Mouse (Mus musculus) heart, adult 2 months (tissue): Measurements from ENCODE around the gene Nfatc2ip. TPM values are rescaled to one million over a fixed set of nuclear protein-coding genes. Genes with fewer than 3 reads are reported as not detected.

Source experiments
- DNase-seq, 2 experiments: peaks; one replicate each; pipeline ENCODE4 v3.0.0; 2021
- H3K27ac ChIP-seq: fragments of 200-600 bp; 2 replicates; pipeline ENCODE4 v1.8.1; 2022
- H3K27me3 ChIP-seq: fragments of 200-500 bp; 2 replicates; pipeline ENCODE4 v1.6.1; 2012; ENCODE audit warnings: mild to moderate bottlenecking, low read length, inconsistent platforms, mixed read lengths; ENCODE audit not compliant: control insufficient read depth, insufficient read depth
- H3K36me3 ChIP-seq: fragments of 200-500 bp; 2 replicates; pipeline ENCODE4 v1.6.1; 2012; ENCODE audit warnings: low read length, inconsistent platforms; ENCODE audit not compliant: control insufficient read depth, insufficient read depth
- H3K4me1 ChIP-seq: fragments of 200-500 bp; 2 replicates; pipeline ENCODE4 v1.6.1; 2011; ENCODE audit warnings: low read length; ENCODE audit not compliant: control insufficient read depth, insufficient read depth
- H3K4me3 ChIP-seq: fragments of 200-600 bp; 2 replicates; pipeline ENCODE4 v1.8.1; 2022
- H3K79me2 ChIP-seq: fragments of 200-500 bp; replicated peaks from 2 replicates; pipeline ENCODE4 v1.6.1; 2012; ENCODE audit warnings: mild to moderate bottlenecking, inconsistent platforms, low read length, moderate library complexity, mixed read lengths; ENCODE audit not compliant: control insufficient read depth, insufficient read depth
- H3K9ac ChIP-seq: fragments of 200-500 bp; 2 replicates; pipeline ENCODE4 v1.6.1; 2012; ENCODE audit warnings: low read depth, mild to moderate bottlenecking, control low read depth, inconsistent platforms, low read length, mixed read lengths
- CTCF ChIP-seq: fragments of 200-600 bp; IDR thresholded peaks from 2 replicates; pipeline ENCODE4 v1.8.1; 2022; ENCODE audit warnings: antibody characterized with exemption, mild to moderate bottlenecking, moderate library complexity
- EP300 ChIP-seq: fragments of 200-500 bp; IDR thresholded peaks from 2 replicates; pipeline ENCODE4 v1.6.1; 2011; ENCODE audit warnings: low read depth, low read length, control low read depth; ENCODE audit not compliant: insufficient read depth
- POLR2A ChIP-seq: fragments of 200-500 bp; IDR thresholded peaks from 2 replicates; pipeline ENCODE4 v1.6.1; 2011; ENCODE audit warnings: mild to moderate bottlenecking, low read depth, low read length, control low read depth; ENCODE audit not compliant: insufficient read depth
- WGBS: fragments of 180-500 bp; shearing (Covaris S2); methylation state at CpG from one replicate; pipeline ENCODE4 v1.1.7; 2018; 5-methylcytosine and 5-hydroxymethylcytosine counted together
- intact Hi-C: fragments of 180-260 bp; cut with DNase I; formaldehyde crosslinking; loops from one replicate; pipeline ENCODE4 v1.15.1; 2025
- long read RNA-seq: library from polyadenylated mRNA; stranded (forward); transcript quantifications from one replicate; pipeline ENCODE4 v2.0.0, GENCODE M21; 2021
- polyA plus RNA-seq: library from polyadenylated mRNA; depleted of rRNA; stranded (reverse); fragments of >200 nt; gene quantifications from 2 replicates; pipeline ENCODE4 v1.2.3, GENCODE M21; 2012; rRNA removed
- total RNA-seq, 2 experiments: library from RNA; stranded (reverse); gene quantifications; 2 replicates each; pipeline ENCODE4 v1.2.3; 2021

The Nfatc2ip gene
- total RNA-seq, result 1 to 10 TPM; 4.0 to 4.9 TPM
- polyA plus RNA-seq, result 3.0 and 5.6 TPM in 2 replicates
- long read RNA-seq, result 0 reads

DNA sequence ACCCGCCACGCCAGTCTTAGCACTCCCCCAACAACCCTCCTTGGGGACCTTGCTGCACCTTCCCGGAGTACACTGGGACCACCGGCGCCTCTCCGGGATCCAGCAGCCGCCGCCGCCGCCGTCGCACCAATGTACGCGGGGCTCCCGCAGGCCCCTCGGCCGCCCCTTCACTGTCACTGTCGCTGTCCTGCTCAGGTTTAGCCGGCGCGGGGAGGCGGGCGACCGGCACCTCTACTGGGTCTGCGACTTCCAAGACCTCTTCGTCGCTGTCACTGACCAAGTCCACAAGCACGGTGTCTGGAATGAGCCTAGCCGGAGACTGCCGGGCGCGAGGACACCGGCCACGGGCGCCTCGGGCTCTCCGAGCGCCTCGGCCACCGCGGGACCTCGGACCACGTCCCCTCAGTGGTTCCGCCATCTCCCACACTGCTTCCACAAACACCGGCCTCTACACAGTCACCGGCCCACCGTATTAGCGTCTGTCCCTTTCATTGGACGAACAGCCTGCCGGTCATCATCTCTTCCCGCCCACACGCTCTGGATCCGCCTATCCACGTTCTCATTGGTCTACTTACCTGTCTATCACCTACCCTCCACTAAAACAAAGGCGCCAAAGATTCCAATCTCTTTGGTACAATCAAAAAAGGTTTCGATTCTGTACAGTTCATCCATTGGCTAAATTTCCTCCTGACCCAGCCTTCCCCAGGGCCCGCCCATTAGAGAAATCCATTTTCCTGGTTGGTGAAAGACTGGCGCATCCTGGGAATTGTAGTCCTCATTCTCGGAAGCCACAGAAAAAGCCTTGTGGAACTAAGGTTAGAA, at the start of gene Nfatc2ip:
Nfatc2ip (minus strand) TSS at position 440 of the 822 bp plus-strand sequence.
- intact Hi-C loops, result loop anchor here (5.0 to 10.0 kb wide), 3 partner anchors 71 to 298 kb away; partner anchors contain the start of genes Bola2 and Slx1b
- DNase-seq, result peak; percentile 96
- H3K27me3 ChIP-seq, result no peaks in the 10 kb centered on the region
- no peaks in the 10 kb centered on the region for H3K36me3 ChIP-seq
- peak within 1 kb of the TSS; percentile 96 for H3K4me3 ChIP-seq
- H3K4me1 ChIP-seq, result peaks cover 4% of the 10 kb centered on the region
- peak within 1 kb of the TSS; percentile 80 for H3K27ac ChIP-seq
- TF ChIP-seq EP300 (no peak), POLR2A (peak; percentile 93)
- no peaks in the 10 kb centered on the region for H3K79me2 ChIP-seq
- WGBS, result under 1% methylated on average over 59 of the region's 59 CpGs
- peak within 1 kb of the TSS; percentile 76 for H3K9ac ChIP-seq

DNA sequence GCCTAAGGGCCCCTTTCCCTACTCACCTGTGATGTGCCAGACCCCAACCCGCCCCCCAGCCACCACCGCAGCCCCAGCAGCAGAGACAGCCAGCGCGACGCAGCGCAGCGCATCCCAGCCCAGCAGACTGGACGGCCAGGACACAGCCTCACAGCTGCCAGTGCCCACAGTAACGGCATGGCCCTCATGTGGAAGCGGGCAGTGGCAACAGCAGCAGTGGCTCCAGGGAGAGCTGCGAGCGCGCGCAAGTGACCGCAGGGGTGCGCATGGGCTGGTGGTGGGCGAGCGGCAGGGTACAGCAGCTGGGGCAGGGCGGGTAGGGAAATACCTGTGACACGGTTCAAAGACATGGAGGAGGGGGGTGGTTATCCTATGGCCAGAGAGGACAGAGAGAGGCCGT, 49.7 kb upstream of the Nfatc2ip start:
- no peak overlapping the region for H3K9ac ChIP-seq
- intact Hi-C loops, result no loop called here
- no peaks in the 10 kb centered on the region for H3K79me2 ChIP-seq
- no peaks in the 10 kb centered on the region for H3K27me3 ChIP-seq
- 95% methylated on average over 21 of the region's 21 CpGs for WGBS
- H3K27ac ChIP-seq, result no peak overlapping the region
- H3K4me3 ChIP-seq, result no peak overlapping the region
- DNase-seq, result no peak
- TF ChIP-seq POLR2A, result no peak
- no peak for TF ChIP-seq EP300
- no peak for TF ChIP-seq CTCF
- no peaks in the 10 kb centered on the region for H3K4me1 ChIP-seq
- H3K36me3 ChIP-seq, result no peaks in the 10 kb centered on the region

DNA sequence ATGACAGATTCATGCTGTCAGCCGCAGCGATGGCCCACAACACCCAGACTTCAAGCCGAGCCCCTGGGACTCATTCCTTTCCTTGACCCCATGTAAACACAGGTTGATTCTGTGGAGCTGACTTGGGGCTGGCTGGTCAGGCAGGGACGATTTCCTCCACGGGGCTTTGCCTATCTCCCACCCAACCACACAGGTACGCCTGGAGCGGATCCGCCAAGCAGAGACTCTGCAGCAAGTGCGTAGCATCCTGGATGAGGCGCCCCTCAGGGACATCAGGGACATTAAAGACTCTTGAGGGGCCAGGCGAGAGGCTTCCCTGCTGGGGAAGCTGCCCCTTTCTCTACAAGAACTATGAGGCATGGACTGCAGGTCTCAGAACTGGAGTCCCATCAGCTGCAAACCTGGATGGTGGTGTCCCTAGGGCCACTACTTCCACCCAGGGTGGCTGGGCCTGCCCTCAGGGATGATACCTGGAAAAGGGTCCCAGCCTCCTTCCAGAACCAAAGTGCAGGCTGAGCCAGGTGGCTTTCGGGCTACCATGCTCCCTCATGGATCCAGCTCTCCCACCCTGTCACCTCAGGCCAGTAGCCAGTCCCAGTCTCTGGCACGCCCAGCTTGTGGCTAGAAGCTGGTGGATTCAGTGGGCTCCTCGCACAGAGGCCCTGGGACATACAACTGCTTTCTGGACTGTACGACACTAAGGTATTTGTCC, 48.7 kb upstream of the Nfatc2ip start:
- Histone ChIP-seq H3K4me3 (no peak overlapping the region), H3K27ac (no peak overlapping the region), H3K27me3 (no peaks in the 10 kb centered on the region), H3K9ac (no peak overlapping the region), H3K36me3 (no peaks in the 10 kb centered on the region), H3K79me2 (no peaks in the 10 kb centered on the region), H3K4me1 (no peaks in the 10 kb centered on the region)
- no peak for TF ChIP-seq CTCF
- no peak for TF ChIP-seq EP300
- TF ChIP-seq POLR2A, result no peak
- intact Hi-C loops, result no loop called here
- 95% methylated on average over 15 of the region's 15 CpGs for WGBS
- no peak for DNase-seq

DNA sequence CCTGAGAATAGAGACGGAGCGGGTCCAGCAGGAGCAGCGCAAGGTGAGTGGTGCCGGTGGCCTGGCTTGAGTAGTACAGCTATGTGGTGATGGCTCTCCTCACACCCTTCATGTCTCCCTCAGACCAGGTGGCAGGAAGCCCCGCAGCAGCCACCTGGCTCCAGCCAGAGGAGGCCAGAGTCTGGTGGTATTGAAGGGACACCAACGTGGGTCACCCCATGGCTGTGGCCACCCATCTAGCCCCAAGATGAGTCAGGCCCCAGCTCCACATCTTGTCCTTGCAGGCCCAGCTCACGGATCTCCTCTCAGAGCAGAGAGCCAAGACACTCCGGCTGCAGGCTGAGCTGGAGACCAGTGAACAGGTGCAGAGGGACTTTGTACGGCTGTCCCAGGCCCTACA, 48.0 kb upstream of the Nfatc2ip start:
- intact Hi-C loops, result no loop called here

DNA sequence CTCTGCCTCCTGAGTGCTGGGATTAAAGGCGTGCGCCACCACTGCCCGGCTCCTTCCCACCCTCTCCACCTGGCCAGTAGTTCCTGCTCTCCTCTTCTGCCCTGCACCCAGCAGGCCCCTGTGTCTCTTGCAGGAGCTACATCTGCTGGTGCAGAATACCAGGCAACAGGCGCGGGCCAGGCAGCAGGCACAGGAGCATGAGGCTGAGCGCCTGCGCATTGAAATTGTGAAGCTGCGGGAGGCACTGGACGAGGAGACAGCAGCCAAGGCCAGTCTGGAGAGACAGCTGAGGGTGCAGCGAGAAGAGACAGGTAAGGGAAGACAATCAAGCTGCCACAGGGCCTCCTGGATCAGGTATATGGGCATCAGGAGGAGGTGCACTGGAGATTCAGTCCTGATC, 47.5 kb upstream of the Nfatc2ip start:
- no peaks in the 10 kb centered on the region for H3K36me3 ChIP-seq
- no peak for DNase-seq
- 96% methylated on average over 10 of the region's 10 CpGs for WGBS

More for the DNA sequence above, 48.0 kb upstream of the Nfatc2ip start:
- TF ChIP-seq CTCF (no peak), EP300 (no peak), POLR2A (no peak)
- Histone ChIP-seq H3K27ac (no peak overlapping the region), H3K4me3 (no peak overlapping the region), H3K9ac (no peak overlapping the region), H3K79me2 (no peaks in the 10 kb centered on the region), H3K36me3 (no peaks in the 10 kb centered on the region), H3K27me3 (no peaks in the 10 kb centered on the region), H3K4me1 (no peaks in the 10 kb centered on the region)
- no peak for DNase-seq
- 92% methylated on average over 9 of the region's 9 CpGs for WGBS

DNA sequence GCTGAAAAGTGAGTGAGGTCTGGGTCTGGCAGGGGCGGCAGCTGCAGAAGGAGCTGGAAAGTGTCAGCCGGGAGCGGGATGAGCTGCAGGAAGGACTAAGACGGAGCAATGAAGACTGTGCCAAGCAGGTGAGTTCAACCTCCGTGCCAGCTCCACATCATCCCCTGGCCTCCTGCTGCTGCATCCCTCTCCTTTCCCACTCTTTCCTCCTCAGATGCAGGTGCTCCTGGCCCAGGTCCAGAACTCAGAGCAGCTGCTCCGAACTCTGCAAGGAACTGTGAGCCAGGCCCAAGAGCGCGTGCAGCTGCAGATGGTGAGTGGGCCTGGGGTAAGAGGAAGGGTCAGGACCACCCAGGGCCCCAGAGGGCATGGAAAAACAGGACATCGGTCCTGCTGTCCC, 43.6 kb upstream of the Nfatc2ip start:
- H3K36me3 ChIP-seq, result no peaks in the 10 kb centered on the region
- no peak overlapping the region for H3K27ac ChIP-seq
- no peaks in the 10 kb centered on the region for H3K27me3 ChIP-seq
- TF ChIP-seq EP300, result no peak
- no peak for TF ChIP-seq CTCF
- TF ChIP-seq POLR2A, result no peak
- WGBS, result 89% methylated on average over 9 of the region's 9 CpGs
- no peaks in the 10 kb centered on the region for H3K79me2 ChIP-seq
- H3K9ac ChIP-seq, result no peak overlapping the region
- DNase-seq, result no peak
- H3K4me1 ChIP-seq, result no peaks in the 10 kb centered on the region
- intact Hi-C loops, result no loop called here
- no peak overlapping the region for H3K4me3 ChIP-seq

More for the DNA sequence above, 47.5 kb upstream of the Nfatc2ip start:
- Histone ChIP-seq H3K9ac (no peak overlapping the region), H3K27me3 (no peaks in the 10 kb centered on the region), H3K79me2 (no peaks in the 10 kb centered on the region), H3K4me3 (no peak overlapping the region), H3K4me1 (no peaks in the 10 kb centered on the region), H3K27ac (no peak overlapping the region)
- TF ChIP-seq EP300, result no peak
- no peak for TF ChIP-seq CTCF
- no peak for TF ChIP-seq POLR2A
- intact Hi-C loops, result no loop called here
